Comparison of ENCODE assay signal across 9 mouse cellular contexts in the genomic region with DNA sequence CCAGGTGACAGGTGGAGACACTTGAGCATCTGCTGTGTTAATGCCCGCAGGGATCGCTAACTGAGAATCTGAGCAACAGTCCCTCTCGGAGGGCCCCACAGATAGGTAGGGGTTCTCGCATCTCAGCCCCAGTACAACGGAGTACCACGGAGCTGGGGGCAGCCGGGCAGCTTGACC. TPM values are rescaled to one million over a fixed set of nuclear protein-coding genes. Genes with fewer than 3 reads are reported as not detected.
DNase-seq lines count a peak whose midpoint lies in the region; ATAC-seq and TF ChIP-seq lines count a peak whose summit lies in the region.
"Had no signal": no experiment of that assay in that cellular context is flagged by ENCODE, and none has a peak within 500 bp of the region (broad histone marks: within the 10 kb centered on the region; RNA-seq: fewer than 3 reads in every experiment).

Gene Serhl (plus strand): TSS at position 78 of the 177 bp plus-strand sequence.

- H3K9ac ChIP-seq in forebrain, embryonic 16.5 days (replicated peaks; ENCODE audit: low read depth, low read length), result peak within 1 kb of the TSS; percentile 22; the same call in 1 of the 2 replicates
- H3K9ac ChIP-seq in hindbrain, embryonic 13.5 days, result 0 out of 2 replicates have a peak within 1 kb of the TSS, but pooled peaks have one; percentile 49
- H3K9ac ChIP-seq in midbrain, embryonic 12.5 days (replicated peaks), result 0 out of 2 replicates have a peak within 1 kb of the TSS, but pooled peaks have one; percentile 11

- H3K4me2 ChIP-seq in forebrain, embryonic 16.5 days (ENCODE audit: low read length), result peak within 1 kb of the TSS; percentile 15
- H3K4me2 ChIP-seq in hindbrain, embryonic 13.5 days, result peak within 1 kb of the TSS; percentile 39
- H3K4me2 ChIP-seq in midbrain, embryonic 12.5 days (replicated peaks), result peak within 1 kb of the TSS; percentile 33

- no peak within 1 kb of the TSS for H3K27ac ChIP-seq in forebrain, embryonic 16.5 days (ENCODE audit: low read length)
- peak within 1 kb of the TSS; percentile 2; the same call in 1 of the 2 replicates for H3K27ac ChIP-seq in hindbrain, embryonic 13.5 days
- H3K27ac ChIP-seq in midbrain, embryonic 12.5 days (replicated peaks), result no peak within 1 kb of the TSS

- H3K9me3 ChIP-seq in G1E (replicated peaks), result no peaks in the 10 kb centered on the region
- no peaks in the 10 kb centered on the region for H3K9me3 ChIP-seq in forebrain, embryonic 16.5 days (ENCODE audit: control insufficient read depth, low read length)
- H3K9me3 ChIP-seq in hindbrain, embryonic 13.5 days, result no peaks in the 10 kb centered on the region
- no peaks in the 10 kb centered on the region for H3K9me3 ChIP-seq in midbrain, embryonic 12.5 days

- 15% methylated on average over 7 of the region's 7 CpGs for WGBS in forebrain, embryonic 16.5 days
- WGBS in hindbrain, embryonic 13.5 days, result 15% methylated on average over 7 of the region's 7 CpGs
- 13% methylated on average over 7 of the region's 7 CpGs for WGBS in midbrain, embryonic 12.5 days

- no peaks in the 10 kb centered on the region for H3K36me3 ChIP-seq in G1E (replicated peaks)
- H3K36me3 ChIP-seq in forebrain, embryonic 16.5 days (ENCODE audit: control insufficient read depth, insufficient read depth), result no peaks in the 10 kb centered on the region
- H3K36me3 ChIP-seq in hindbrain, embryonic 13.5 days, result no peaks in the 10 kb centered on the region
- no peaks in the 10 kb centered on the region for H3K36me3 ChIP-seq in midbrain, embryonic 12.5 days

- H3K4me1 ChIP-seq in G1E (ENCODE audit: insufficient read depth, low read depth, low read length), result peaks cover 24% of the 10 kb centered on the region
- H3K4me1 ChIP-seq in forebrain, embryonic 16.5 days (replicated peaks; ENCODE audit: control insufficient read depth, insufficient read depth, low read length), result peaks cover 11% of the 10 kb centered on the region
- H3K4me1 ChIP-seq in hindbrain, embryonic 13.5 days (replicated peaks), result peaks cover 23% of the 10 kb centered on the region
- peaks cover 23% of the 10 kb centered on the region for H3K4me1 ChIP-seq in midbrain, embryonic 12.5 days

- peaks cover 23% of the 10 kb centered on the region for H3K27me3 ChIP-seq in G1E (ENCODE audit: insufficient read depth, low read length)
- H3K27me3 ChIP-seq in forebrain, embryonic 16.5 days (replicated peaks; ENCODE audit: control insufficient read depth, insufficient read depth, low read length), result no peaks in the 10 kb centered on the region; the same call in 1 of the 2 replicates
- H3K27me3 ChIP-seq in hindbrain, embryonic 13.5 days, result peaks cover 46% of the 10 kb centered on the region
- H3K27me3 ChIP-seq in midbrain, embryonic 12.5 days, result peaks cover 34% of the 10 kb centered on the region

- ATAC-seq in CD4-positive, CD25-positive, alpha-beta regulatory T cell, adult 4 months, result no peak
- ATAC-seq in G1E (ENCODE audit: extremely low read depth, insufficient number of reproducible peaks, low FRiP score, poor library complexity, severe bottlenecking), result no peak
- ATAC-seq in forebrain, embryonic 16.5 days, result no peak
- ATAC-seq in hindbrain, embryonic 13.5 days (ENCODE audit: low FRiP score), result no peak
- ATAC-seq in midbrain, embryonic 12.5 days (ENCODE audit: low FRiP score, low read depth), result no peak

- H3K4me3 ChIP-seq in G1E (ENCODE audit: low read depth, low read length), result no peak within 1 kb of the TSS
- H3K4me3 ChIP-seq in forebrain, embryonic 16.5 days (replicated peaks; ENCODE audit: low read length), result no peak within 1 kb of the TSS
- H3K4me3 ChIP-seq in hindbrain, embryonic 13.5 days, result no peak within 1 kb of the TSS; the same call in 1 of the 2 replicates
- H3K4me3 ChIP-seq in midbrain, embryonic 12.5 days, result peak within 1 kb of the TSS; percentile 15; the same call in 1 of the 2 replicates
- H3K4me3 ChIP-seq: erythroblast, embryonic 14.5 days had no signal

- DNase-seq in G1E (ENCODE audit: low spot score), result no peak
- DNase-seq in retina, embryonic 14.5 days (ENCODE audit: low spot score), result no peak
- no peak for DNase-seq in frontal cortex, postnatal 14 days (ENCODE audit: low spot score in 2 of 2)
- DNase-seq in cerebellum, adult 11-12 months, result no peak

- TF ChIP-seq CTCF in G1E (IDR thresholded peaks at IDR 0.05; ENCODE audit: low read depth, low read length), result no peak

RNA-seq across cellular contexts. Expression of gene Serhl, which starts in this region (rescaled TPM):
- polyA plus RNA-seq in CD4-positive, CD25-positive, alpha-beta regulatory T cell, adult 4 months (2017; shearing (Covaris generic)), result 10 to 100 TPM; 81.9 to 88.8 TPM
- 25.4 and 40.5 TPM in 2 replicates for total RNA-seq in G1E (2014; fragmentation: Nextera tagmentation)
- total RNA-seq in G1E (2017), result 29.5 and 32.7 TPM in 2 replicates
- polyA plus RNA-seq in G1E (2012), result 2.3 and 3.1 TPM in 2 replicates
- polyA plus RNA-seq in forebrain, embryonic 16.5 days (2015; fragmentation: Nextera tagmentation; extraction: Ambion mirVana), result 24.6 and 30.2 TPM in 2 replicates
- 30.8 and 32.4 TPM in 2 replicates for polyA plus RNA-seq in hindbrain, embryonic 13.5 days (2015; fragmentation: Nextera tagmentation; extraction: Ambion mirVana)
- 42.6 and 43.0 TPM in 2 replicates for polyA plus RNA-seq in midbrain, embryonic 12.5 days (2016; fragmentation: Nextera tagmentation; extraction: Ambion mirVana)
